Mouse (Mus musculus) spleen, adult 12 weeks (tissue): ENCODE measurements at regions not wholly inside any gene's neighbourhood (a gene's known extent, or its start where the extent isn't known, plus 50 kb on each side); places are given as distances from the start of the nearest gene placed in this dataset.

Source experiments
- DNase-seq: peaks from one replicate; pipeline ENCODE4 v3.0.0; 2022; ENCODE audit warnings: low spot score

- no peak for DNase-seq
Measured at GRCm38 (mm10) chr10:66433490-66433889, 662.4 kb upstream of the Jmjd1c start.

GRCm38 (mm10) chr10:66470684-66471083 is 625.2 kb upstream of the Jmjd1c start:
- DNase-seq = no peak

- no peak for DNase-seq
Measured at GRCm38 (mm10) chr10:66472038-66472437, 623.9 kb upstream of the Jmjd1c start.

- DNase-seq = no peak
Measured at GRCm38 (mm10) chr10:66475187-66475735, 620.7 kb upstream of the Jmjd1c start.

GRCm38 (mm10) chr10:66490871-66491270 is 605.1 kb upstream of the Jmjd1c start:
- no peak for DNase-seq

GRCm38 (mm10) chr10:66491850-66492249 is 604.1 kb upstream of the Jmjd1c start:
- DNase-seq = no peak

GRCm38 (mm10) chr10:66539846-66540245 is 556.1 kb upstream of the Jmjd1c start:
- no peak for DNase-seq

- DNase-seq = no peak
Measured at GRCm38 (mm10) chr10:66546656-66547055, 549.3 kb upstream of the Jmjd1c start.

GRCm38 (mm10) chr10:66547660-66548059 is 548.3 kb upstream of the Jmjd1c start:
- DNase-seq = no peak

GRCm38 (mm10) chr10:66548073-66548472 is 547.9 kb upstream of the Jmjd1c start:
- no peak for DNase-seq

GRCm38 (mm10) chr10:66552919-66553318 is 543.0 kb upstream of the Jmjd1c start:
- no peak for DNase-seq

- no peak for DNase-seq
Measured at GRCm38 (mm10) chr10:66554259-66554658, 541.7 kb upstream of the Jmjd1c start.

GRCm38 (mm10) chr10:66558097-66558840 is 537.7 kb upstream of the Jmjd1c start:
- DNase-seq = no peak

GRCm38 (mm10) chr10:66565374-66565773 is 530.6 kb upstream of the Jmjd1c start:
- DNase-seq = no peak

- DNase-seq = no peak
Measured at GRCm38 (mm10) chr10:66574846-66575535, 520.9 kb upstream of the Jmjd1c start.

- no peak for DNase-seq
Measured at GRCm38 (mm10) chr10:66593001-66593400, 502.9 kb upstream of the Jmjd1c start.

GRCm38 (mm10) chr10:66593506-66593905 is 502.4 kb upstream of the Jmjd1c start:
- no peak for DNase-seq

- no peak for DNase-seq
Measured at GRCm38 (mm10) chr10:66597952-66598351, 498.0 kb upstream of the Jmjd1c start.

- no peak for DNase-seq
Measured at GRCm38 (mm10) chr10:66607141-66607540, 488.8 kb upstream of the Jmjd1c start.

- DNase-seq = no peak
Measured at GRCm38 (mm10) chr10:66616280-66616679, 479.6 kb upstream of the Jmjd1c start.

- no peak for DNase-seq
Measured at GRCm38 (mm10) chr10:66630996-66631395, 464.9 kb upstream of the Jmjd1c start.

- no peak for DNase-seq
Measured at GRCm38 (mm10) chr10:66640890-66641847, 454.8 kb upstream of the Jmjd1c start.
